Mouse (Mus musculus): ENCODE measurements around the gene Hsd3b5. TPM values are rescaled to one million over a fixed set of nuclear protein-coding genes. Genes with fewer than 3 reads are reported as not detected.
A peak's percentile ranks its signal among the peaks of the same experiment; 100 is the strongest.
"Not testable (repeated sequence)": the region's sequence is repeated elsewhere in the genome, so short reads cannot be mapped to it uniquely, and the experiment has no call there.

Gene Hsd3b5
- total RNA-seq (2014; rRNA removed), result 2.6 and 20.0 TPM in 2 replicates
- 2.4 and 24.1 TPM in 2 replicates for polyA plus RNA-seq (2012; rRNA removed)

GRCm38 (mm10) chr3:98630152-98630551 lies at the start of gene Hsd3b5:
Gene Hsd3b5, minus strand, starts transcription at chr3:98630252.
- peak within 1 kb of the TSS; percentile 100 for H3K27ac ChIP-seq (replicated peaks; ENCODE audit: insufficient read depth, low read depth, low read length)
- TF ChIP-seq CTCF (IDR thresholded peaks at IDR 0.05; ENCODE audit: low read depth, low read length) (no peak), POLR2A (IDR thresholded peaks at IDR 0.05; ENCODE audit: extremely low read depth, insufficient read depth, low read length) (no peak)
- DNase-seq (ENCODE audit: extremely low read depth, low read depth, low spot score), result no peak
- no peak within 1 kb of the TSS for H3K4me3 ChIP-seq (ENCODE audit: insufficient read depth, low read depth, low read length)
- peaks cover 29% of the 10 kb centered on the region for H3K4me1 ChIP-seq (ENCODE audit: control insufficient read depth, insufficient read depth, low read length)
- peaks cover 49% of the 10 kb centered on the region for H3K36me3 ChIP-seq (ENCODE audit: control insufficient read depth, insufficient read depth, low read length)
- H3K9ac ChIP-seq (ENCODE audit: low read depth, low read length), result peak within 1 kb of the TSS; percentile 47
- H3K79me2 ChIP-seq (ENCODE audit: control insufficient read depth, insufficient read depth, low read length), result 0 out of 2 replicates have a peak, but pooled peaks cover 3% of the 10 kb centered on the region
- no peaks in the 10 kb centered on the region for H3K27me3 ChIP-seq (ENCODE audit: control insufficient read depth, insufficient read depth, low read length)

- Histone ChIP-seq H3K4me1 (ENCODE audit: control insufficient read depth, insufficient read depth, low read length) (peaks cover 22% of the 10 kb centered on the region), H3K9ac (ENCODE audit: low read depth, low read length) (no peak overlapping the region), H3K4me3 (ENCODE audit: insufficient read depth, low read depth, low read length) (no peak overlapping the region), H3K27me3 (ENCODE audit: control insufficient read depth, insufficient read depth, low read length) (no peaks in the 10 kb centered on the region), H3K36me3 (ENCODE audit: control insufficient read depth, insufficient read depth, low read length) (peaks cover 23% of the 10 kb centered on the region), H3K27ac (replicated peaks; ENCODE audit: insufficient read depth, low read depth, low read length) (peak overlapping the region; percentile 70), H3K79me2 (ENCODE audit: control insufficient read depth, insufficient read depth, low read length) (peaks cover 3% of the 10 kb centered on the region; the same call in 1 of the 2 replicates)
- DNase-seq (ENCODE audit: extremely low read depth, low read depth, low spot score), result peak; percentile 84
- no peak for TF ChIP-seq CTCF (IDR thresholded peaks at IDR 0.05; ENCODE audit: low read depth, low read length)
- whole genome bisulfite sequencing, result 29% methylated on average over 1 of the region's 1 CpGs
These were observed 5.1 kb upstream of the Hsd3b5 start for GRCm38 (mm10) chr3:98635145-98635544.

- TF ChIP-seq CTCF (IDR thresholded peaks at IDR 0.05; ENCODE audit: low read depth, low read length), result no peak
- no peak for TF ChIP-seq POLR2A (IDR thresholded peaks at IDR 0.05; ENCODE audit: extremely low read depth, insufficient read depth, low read length)
These were observed 419 bp downstream of the Hsd3b5 start for GRCm38 (mm10) chr3:98629633-98630032.

GRCm38 (mm10) chr3:98616786-98617185 lies 13.3 kb downstream of the Hsd3b5 start:
- peaks cover 34% of the 10 kb centered on the region for H3K36me3 ChIP-seq (ENCODE audit: control insufficient read depth, insufficient read depth, low read length)
- 77% methylated on average over 1 of the region's 1 CpGs for WGBS
- H3K79me2 ChIP-seq (ENCODE audit: control insufficient read depth, insufficient read depth, low read length); H3K4me3 ChIP-seq (ENCODE audit: insufficient read depth, low read depth, low read length); DNase-seq (ENCODE audit: extremely low read depth, low read depth, low spot score); H3K9ac ChIP-seq (ENCODE audit: low read depth, low read length); H3K4me1 ChIP-seq (ENCODE audit: control insufficient read depth, insufficient read depth, low read length); H3K27me3 ChIP-seq (ENCODE audit: control insufficient read depth, insufficient read depth, low read length); H3K27ac ChIP-seq (replicated peaks; ENCODE audit: insufficient read depth, low read depth, low read length): not testable (repeated sequence)

More at GRCm38 (mm10) chr3:98629633-98630032, 419 bp downstream of the Hsd3b5 start:
- Histone ChIP-seq H3K4me3 (ENCODE audit: insufficient read depth, low read depth, low read length) (no peak overlapping the region), H3K27me3 (ENCODE audit: control insufficient read depth, insufficient read depth, low read length) (no peaks in the 10 kb centered on the region), H3K36me3 (ENCODE audit: control insufficient read depth, insufficient read depth, low read length) (peaks cover 49% of the 10 kb centered on the region), H3K4me1 (ENCODE audit: control insufficient read depth, insufficient read depth, low read length) (peaks cover 29% of the 10 kb centered on the region), H3K79me2 (ENCODE audit: control insufficient read depth, insufficient read depth, low read length) (0 out of 2 replicates have a peak, but pooled peaks cover 3% of the 10 kb centered on the region), H3K9ac (ENCODE audit: low read depth, low read length) (peak overlapping the region; percentile 47), H3K27ac (replicated peaks; ENCODE audit: insufficient read depth, low read depth, low read length) (peak overlapping the region; percentile 100)
- WGBS, result 27% methylated on average over 3 of the region's 3 CpGs
- DNase-seq (ENCODE audit: extremely low read depth, low read depth, low spot score), result peak; percentile 98

GRCm38 (mm10) chr3:98616244-98616643 lies 13.8 kb downstream of the Hsd3b5 start:
- Histone ChIP-seq H3K27ac (replicated peaks; ENCODE audit: insufficient read depth, low read depth, low read length) (peak overlapping the region; percentile 35; the same call in 1 of the 2 replicates), H3K36me3 (ENCODE audit: control insufficient read depth, insufficient read depth, low read length) (peaks cover 29% of the 10 kb centered on the region)
- not testable (repeated sequence) for H3K27me3 ChIP-seq (ENCODE audit: control insufficient read depth, insufficient read depth, low read length); H3K9ac ChIP-seq (ENCODE audit: low read depth, low read length); H3K4me1 ChIP-seq (ENCODE audit: control insufficient read depth, insufficient read depth, low read length); H3K79me2 ChIP-seq (ENCODE audit: control insufficient read depth, insufficient read depth, low read length); DNase-seq (ENCODE audit: extremely low read depth, low read depth, low spot score); H3K4me3 ChIP-seq (ENCODE audit: insufficient read depth, low read depth, low read length)
- 24% methylated on average over 2 of the region's 2 CpGs for WGBS

- not testable (repeated sequence) for H3K4me1 ChIP-seq (ENCODE audit: control insufficient read depth, insufficient read depth, low read length); H3K9ac ChIP-seq (ENCODE audit: low read depth, low read length); H3K79me2 ChIP-seq (ENCODE audit: control insufficient read depth, insufficient read depth, low read length); H3K27me3 ChIP-seq (ENCODE audit: control insufficient read depth, insufficient read depth, low read length); H3K4me3 ChIP-seq (ENCODE audit: insufficient read depth, low read depth, low read length); H3K27ac ChIP-seq (replicated peaks; ENCODE audit: insufficient read depth, low read depth, low read length); DNase-seq (ENCODE audit: extremely low read depth, low read depth, low spot score)
- H3K36me3 ChIP-seq (ENCODE audit: control insufficient read depth, insufficient read depth, low read length), result peaks cover 15% of the 10 kb centered on the region
- 72% methylated on average over 2 of the region's 2 CpGs for WGBS
These were observed 15.6 kb downstream of the Hsd3b5 start for GRCm38 (mm10) chr3:98614406-98614927.
